Mouse (Mus musculus) small intestine, adult 2 months (tissue): ENCODE measurements at regions not wholly inside any gene's neighbourhood (a gene's known extent, or its start where the extent isn't known, plus 50 kb on each side); places are given as distances from the start of the nearest gene placed in this dataset.

Experiments used
- CTCF ChIP-seq: fragments of 200-500 bp; IDR thresholded peaks from 2 replicates; pipeline ENCODE4 v1.5.1; 2012; ENCODE audit warnings: low read depth, mild to moderate bottlenecking, control low read depth, inconsistent platforms, low read length, moderate library complexity, mixed read lengths; ENCODE audit not compliant: insufficient replicate concordance, insufficient read length; ENCODE audit errors: extremely low read depth
- POLR2A ChIP-seq: fragments of 200-500 bp; IDR thresholded peaks from 2 replicates; pipeline ENCODE4 v1.6.1; 2012; ENCODE audit warnings: low read depth, mild to moderate bottlenecking, control low read depth, inconsistent platforms, low read length, moderate library complexity

DNA sequence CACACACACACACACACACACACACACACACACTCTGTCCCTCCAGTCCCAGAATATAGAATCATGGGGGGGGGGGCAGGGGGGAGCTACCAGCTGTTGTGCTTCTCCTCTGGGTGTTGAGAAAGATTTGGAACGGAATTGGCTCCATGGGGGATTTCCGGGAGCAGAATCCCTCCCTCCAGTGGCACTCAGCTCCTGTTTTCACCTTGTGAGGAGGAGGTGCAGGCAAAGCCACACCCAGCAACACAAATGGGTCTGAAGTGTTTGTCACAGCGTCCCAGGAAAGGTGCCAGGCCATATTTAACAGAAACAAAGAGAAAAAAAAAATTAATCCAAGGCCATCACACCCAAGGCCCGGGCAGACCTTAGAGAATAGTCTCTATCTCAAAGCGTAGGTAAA, 301.4 kb upstream of the Klf3 start:
- TF ChIP-seq CTCF (no peak), POLR2A (no peak)
